Mouse (Mus musculus) left cerebral cortex, adult 9 months (tissue): ENCODE data around the gene Plekhm3.
"Not testable (repeated sequence)": the region's sequence is repeated elsewhere in the genome, so short reads cannot be mapped to it uniquely, and the experiment has no call there.

Experiments used
- DNase-seq, 2 experiments: peaks; one replicate each; pipeline ENCODE4 v3.0.0; 2022; ENCODE audit warnings: low spot score in 2 of 2

Plekhm3 gene

GRCm38 (mm10) chr1:64956479-64956961 is at the start of gene Plekhm3:
Plekhm3 (minus strand) TSS chr1:64956824.
- DNase-seq = peak; percentile 57 to 88

- DNase-seq = no peak
Measured at GRCm38 (mm10) chr1:65005575-65005974, 49.0 kb upstream of the Plekhm3 start.

- no peak for DNase-seq
Measured at GRCm38 (mm10) chr1:65004526-65004925, 47.9 kb upstream of the Plekhm3 start.

GRCm38 (mm10) chr1:64993206-64993605 is 36.6 kb upstream of the Plekhm3 start:
- no peak for DNase-seq

- DNase-seq = no peak
Measured at GRCm38 (mm10) chr1:64988176-64988575, 31.6 kb upstream of the Plekhm3 start.

- DNase-seq = peak; percentile 19 to 86
Measured at GRCm38 (mm10) chr1:64986120-64986519, 29.5 kb upstream of the Plekhm3 start.

GRCm38 (mm10) chr1:64983247-64983646 is 26.6 kb upstream of the Plekhm3 start:
- DNase-seq = no peak

- DNase-seq = peak; percentile 33 to 49
Measured at GRCm38 (mm10) chr1:64978321-64978799, 21.7 kb upstream of the Plekhm3 start.

GRCm38 (mm10) chr1:64975346-64975745 is 18.7 kb upstream of the Plekhm3 start:
- peak in 1 of 2 experiments; percentile 14 for DNase-seq

GRCm38 (mm10) chr1:64970685-64971084 is 14.1 kb upstream of the Plekhm3 start:
- no peak for DNase-seq

GRCm38 (mm10) chr1:64957021-64957489 is 431 bp upstream of the Plekhm3 start:
- DNase-seq = no peak

- DNase-seq = not testable (repeated sequence)
Measured at GRCm38 (mm10) chr1:64954786-64955185, 1.8 kb downstream of the Plekhm3 start.

- DNase-seq = no peak
Measured at GRCm38 (mm10) chr1:64950271-64950670, 6.4 kb downstream of the Plekhm3 start.

GRCm38 (mm10) chr1:64949377-64949776 is 7.2 kb downstream of the Plekhm3 start:
- no peak for DNase-seq

GRCm38 (mm10) chr1:64946106-64946505 is 10.5 kb downstream of the Plekhm3 start:
- no peak for DNase-seq

GRCm38 (mm10) chr1:64945214-64945785 is 11.3 kb downstream of the Plekhm3 start:
- no peak for DNase-seq

GRCm38 (mm10) chr1:64944746-64945145 is 11.9 kb downstream of the Plekhm3 start:
- DNase-seq = no peak

GRCm38 (mm10) chr1:64942006-64942755 is 14.4 kb downstream of the Plekhm3 start:
- DNase-seq = no peak

- DNase-seq = no peak
Measured at GRCm38 (mm10) chr1:64938907-64939306, 17.7 kb downstream of the Plekhm3 start.

- no peak for DNase-seq
Measured at GRCm38 (mm10) chr1:64937692-64938091, 18.9 kb downstream of the Plekhm3 start.

GRCm38 (mm10) chr1:64932921-64933320 is 23.7 kb downstream of the Plekhm3 start:
- DNase-seq = no peak

- DNase-seq = no peak
Measured at GRCm38 (mm10) chr1:64930124-64930523, 26.5 kb downstream of the Plekhm3 start.

- no peak for DNase-seq
Measured at GRCm38 (mm10) chr1:64929673-64930072, 27.0 kb downstream of the Plekhm3 start.
